Comparison of ENCODE assay signal across 9 mouse cellular contexts in genomic region chr2:55306387-55306786, GRCm38 (mm10).
A peak's percentile ranks its signal among the peaks of the same experiment; 100 is the strongest.
DNase-seq lines count a peak whose midpoint lies in the region; ATAC-seq and TF ChIP-seq lines count a peak whose summit lies in the region.
"Had no signal": no experiment of that assay in that cellular context is flagged by ENCODE, and none has a peak within 500 bp of the region (broad histone marks: within the 10 kb centered on the region; RNA-seq: fewer than 3 reads in every experiment).

No protein-coding gene starts in this region.

- peak; percentile 43 for DNase-seq in hindbrain, embryonic 11.5 days (ENCODE audit: low spot score)
- DNase-seq in right cerebral cortex, adult 2 months (ENCODE audit: low spot score in 2 of 2): peak; percentile 31 to 52
- DNase-seq in right cerebral cortex, postnatal 25 days: no peak
- DNase-seq in urinary bladder, postnatal 10 days (ENCODE audit: low spot score): no peak
- no peak for DNase-seq in yolk sac, embryonic 10.5 days (ENCODE audit: low spot score)

- no peaks in the 10 kb centered on the region for H3K4me1 ChIP-seq in hindbrain, embryonic 11.5 days (replicated peaks; ENCODE audit: control insufficient read depth, insufficient read depth, low read length)
- no peaks in the 10 kb centered on the region for H3K4me1 ChIP-seq in hindbrain, embryonic 13.5 days (replicated peaks)
- no peaks in the 10 kb centered on the region for H3K4me1 ChIP-seq in small intestine, adult 2 months (ENCODE audit: control insufficient read depth, insufficient read depth, insufficient read length, low read length)

- no peaks in the 10 kb centered on the region for H3K36me3 ChIP-seq in hindbrain, embryonic 11.5 days (ENCODE audit: control insufficient read depth, insufficient read depth, low read length)
- no peaks in the 10 kb centered on the region for H3K36me3 ChIP-seq in hindbrain, embryonic 13.5 days
- H3K36me3 ChIP-seq in small intestine, adult 2 months (ENCODE audit: control insufficient read depth, insufficient read depth, low read length): no peaks in the 10 kb centered on the region

- no peak overlapping the region for H3K27ac ChIP-seq in hindbrain, embryonic 11.5 days (ENCODE audit: low read depth, low read length)
- H3K27ac ChIP-seq in hindbrain, embryonic 13.5 days: no peak overlapping the region
- H3K27ac ChIP-seq in small intestine, adult 2 months (ENCODE audit: insufficient read depth, low read depth, low read length): no peak overlapping the region

- H3K9me3 ChIP-seq in hindbrain, embryonic 11.5 days (ENCODE audit: control insufficient read depth, low read length): no peaks in the 10 kb centered on the region
- no peaks in the 10 kb centered on the region for H3K9me3 ChIP-seq in hindbrain, embryonic 13.5 days

- no peak for ATAC-seq in hindbrain, embryonic 11.5 days (ENCODE audit: low FRiP score)
- no peak for ATAC-seq in hindbrain, embryonic 13.5 days (ENCODE audit: low FRiP score)
- ATAC-seq in common myeloid progenitor, adult 5-6 weeks (replicated peaks; ENCODE audit: low read depth, poor library complexity, severe bottlenecking): 0 out of 2 replicates have a peak, but pooled peaks have one; percentile 45

- no peak overlapping the region for H3K4me3 ChIP-seq in hindbrain, embryonic 11.5 days (ENCODE audit: low read depth, low read length)
- no peak overlapping the region for H3K4me3 ChIP-seq in hindbrain, embryonic 13.5 days
- H3K4me3 ChIP-seq in small intestine, adult 2 months (ENCODE audit: low read depth, low read length): no peak overlapping the region
- H3K4me3 ChIP-seq: myocyte had no signal

- no peak overlapping the region for H3K9ac ChIP-seq in hindbrain, embryonic 11.5 days (ENCODE audit: low read depth, low read length)
- H3K9ac ChIP-seq in hindbrain, embryonic 13.5 days: no peak overlapping the region

- TF ChIP-seq POLR2A in small intestine, adult 2 months (IDR thresholded peaks at IDR 0.05; ENCODE audit: low read depth, low read length): no peak

- no peaks in the 10 kb centered on the region for H3K27me3 ChIP-seq in hindbrain, embryonic 11.5 days (ENCODE audit: control insufficient read depth, insufficient read depth, low read length)
- no peaks in the 10 kb centered on the region for H3K27me3 ChIP-seq in hindbrain, embryonic 13.5 days
- H3K27me3 ChIP-seq in small intestine, adult 2 months (ENCODE audit: control insufficient read depth, insufficient read depth, low read length): no peaks in the 10 kb centered on the region

- no peak overlapping the region for H3K4me2 ChIP-seq in hindbrain, embryonic 11.5 days (replicated peaks; ENCODE audit: low read depth, low read length)
- no peak overlapping the region for H3K4me2 ChIP-seq in hindbrain, embryonic 13.5 days

- TF ChIP-seq CTCF in small intestine, adult 2 months (IDR thresholded peaks at IDR 0.05; ENCODE audit: extremely low read depth, insufficient read length, insufficient replicate concordance, low read depth, low read length): peak; percentile 19; the same call in 1 of the 2 replicates

Comparison
In these comparisons a context has a peak if more than half of its experiments do, and no peak if none do; other contexts are left out.
1. DNase-seq: peak in hindbrain, embryonic 11.5 days (single experiment) and right cerebral cortex, adult 2 months (2 of 2); none in right cerebral cortex, postnatal 25 days (single experiment), urinary bladder, postnatal 10 days (single experiment) and yolk sac, embryonic 10.5 days (single experiment).